Mouse (Mus musculus) spleen, adult 18-20 months (tissue): Measurements from ENCODE around the gene Wnk4.
"Not testable (repeated sequence)": the region's sequence is repeated elsewhere in the genome, so short reads cannot be mapped to it uniquely, and the experiment has no call there.

Source experiments
- DNase-seq, 2 experiments: peaks; one replicate each; pipeline ENCODE4 v3.0.0; 2022; ENCODE audit warnings: mixed read lengths in 2 of 2

Wnk4 gene

DNA sequence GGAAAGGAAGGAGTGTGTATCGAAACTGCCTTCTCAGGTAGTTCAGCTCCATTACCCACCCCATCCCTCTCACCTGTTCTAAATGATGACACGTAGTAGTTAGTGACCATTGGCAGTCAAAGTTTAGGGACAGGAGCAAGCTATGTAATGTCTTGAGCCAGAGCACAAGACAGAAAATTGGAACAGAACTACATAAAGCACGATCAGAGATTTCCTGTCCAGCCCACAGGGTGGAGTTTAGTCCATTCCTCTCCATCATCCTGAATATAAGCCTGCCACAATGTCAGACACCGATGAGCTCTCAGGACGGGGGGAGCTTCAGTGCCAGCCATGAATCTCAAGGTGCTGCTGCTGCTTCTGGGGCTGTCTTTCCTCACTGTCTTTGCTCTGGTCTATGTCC, 64.4 kb downstream of the Wnk4 start, which contains the start of gene Aoc2:
Gene Aoc2 (plus strand): TSS at position 301 of the 400 bp plus-strand sequence.
- DNase-seq: no peak

DNA sequence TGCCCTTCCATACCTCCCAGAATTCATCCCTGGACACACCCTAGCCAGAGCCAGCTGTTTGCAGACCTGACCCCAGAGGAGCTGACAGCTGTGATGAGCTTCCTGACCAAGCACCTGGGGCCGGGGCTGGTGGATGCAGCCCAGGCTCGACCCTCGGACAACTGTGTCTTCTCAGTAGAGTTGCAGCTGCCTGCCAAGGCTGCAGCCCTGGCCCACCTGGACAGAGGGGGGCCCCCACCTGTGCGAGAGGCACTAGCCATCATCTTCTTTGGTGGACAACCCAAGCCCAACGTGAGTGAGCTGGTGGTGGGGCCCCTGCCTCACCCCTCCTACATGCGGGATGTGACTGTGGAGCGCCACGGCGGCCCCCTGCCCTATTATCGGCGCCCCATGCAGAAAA, 64.8 kb downstream of the Wnk4 start:
- not testable (repeated sequence) for DNase-seq

DNA sequence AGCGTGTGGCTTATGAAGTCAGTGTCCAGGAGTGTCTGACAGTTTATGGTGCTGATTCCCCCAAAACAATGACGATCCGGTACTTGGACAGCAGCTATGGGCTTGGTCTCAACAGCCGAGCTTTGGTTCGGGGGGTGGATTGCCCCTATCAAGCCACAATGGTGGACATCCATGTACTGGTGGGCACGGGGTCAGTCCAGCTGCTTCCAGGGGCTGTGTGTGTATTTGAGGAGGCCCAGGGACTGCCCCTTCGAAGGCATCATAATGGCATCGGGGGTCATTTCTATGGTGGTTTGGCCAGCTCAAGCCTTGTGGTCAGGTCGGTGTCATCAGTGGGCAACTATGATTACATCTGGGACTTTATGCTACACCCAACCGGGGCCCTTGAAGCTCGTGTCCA, 65.8 kb downstream of the Wnk4 start:
- DNase-seq: no peak
